Comparison of ENCODE assay signal across 8 mouse cellular contexts in the genomic region with DNA sequence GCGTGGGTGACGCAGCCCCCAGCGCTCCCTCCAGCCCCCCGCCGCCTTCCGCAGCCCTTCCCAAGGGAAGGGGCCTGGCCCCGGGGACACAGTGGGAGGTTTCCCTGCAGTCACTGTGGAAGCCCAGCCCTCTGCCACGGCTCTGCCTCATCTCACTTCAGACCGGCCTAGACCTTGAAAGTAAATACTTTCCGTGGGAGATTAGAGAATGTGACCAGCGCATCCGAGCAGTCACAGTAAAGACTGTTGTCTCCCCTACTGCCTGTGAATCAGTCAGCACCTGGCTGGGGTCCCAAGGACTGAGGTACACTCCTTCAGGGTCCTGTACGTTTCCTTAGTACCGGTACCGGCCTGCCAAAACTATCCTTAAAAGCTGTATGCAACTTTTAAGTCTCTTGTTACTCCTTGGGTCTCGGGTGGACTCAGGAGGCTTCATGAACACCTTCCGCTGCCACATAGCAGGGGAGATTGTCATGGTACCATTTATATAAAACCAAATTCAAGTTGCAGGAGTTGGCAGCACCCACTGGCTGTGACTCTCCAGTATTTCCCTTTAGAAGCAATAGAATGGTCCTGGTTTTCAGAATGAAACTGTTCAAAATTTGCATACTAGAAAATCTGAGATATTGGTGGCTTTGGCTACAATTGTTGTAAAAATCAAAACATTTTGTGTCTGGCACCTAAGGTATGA. TPM values are rescaled to one million over a fixed set of nuclear protein-coding genes. Genes with fewer than 3 reads are reported as not detected.
A peak's percentile ranks its signal among the peaks of the same experiment; 100 is the strongest.
DNase-seq lines count a peak whose midpoint lies in the region; ATAC-seq lines count a peak whose summit lies in the region.

No protein-coding gene starts in this region.

- no peak for DNase-seq in kidney, adult 11 months
- peak; percentile 20 for DNase-seq in MEL-GATA-1-ER (ENCODE audit: extremely low read depth, low read depth)
- no peak for DNase-seq in layer of hippocampus, postnatal 25 days (ENCODE audit: extremely low spot score in 1 of 2, low spot score in 1 of 2)
- no peak for DNase-seq in spleen, postnatal 36 days (ENCODE audit: low spot score in 2 of 2)

- peak overlapping the region; percentile 72 for H3K9ac ChIP-seq in kidney, embryonic 15.5 days
- H3K9ac ChIP-seq in forebrain, embryonic 13.5 days: peak overlapping the region; percentile 76
- H3K9ac ChIP-seq in limb, embryonic 15.5 days: peak overlapping the region; percentile 58; the same call in 1 of the 2 replicates
- peak overlapping the region; percentile 65; the same call in 1 of the 2 replicates for H3K9ac ChIP-seq in stomach, embryonic 15.5 days

- peak overlapping the region; percentile 99 for H3K4me2 ChIP-seq in kidney, embryonic 15.5 days
- H3K4me2 ChIP-seq in forebrain, embryonic 13.5 days: peak overlapping the region; percentile 100
- H3K4me2 ChIP-seq in limb, embryonic 15.5 days: peak overlapping the region; percentile 100
- peak overlapping the region; percentile 99 for H3K4me2 ChIP-seq in stomach, embryonic 15.5 days

- H3K36me3 ChIP-seq in kidney, embryonic 15.5 days: no peaks in the 10 kb centered on the region
- H3K36me3 ChIP-seq in forebrain, embryonic 13.5 days (ENCODE audit: poor library complexity, severe bottlenecking): no peaks in the 10 kb centered on the region
- H3K36me3 ChIP-seq in limb, embryonic 15.5 days: no peaks in the 10 kb centered on the region
- no peaks in the 10 kb centered on the region for H3K36me3 ChIP-seq in stomach, embryonic 15.5 days

- H3K27ac ChIP-seq in kidney, embryonic 15.5 days: no peak overlapping the region
- no peak overlapping the region for H3K27ac ChIP-seq in forebrain, embryonic 13.5 days
- no peak overlapping the region for H3K27ac ChIP-seq in limb, embryonic 15.5 days
- H3K27ac ChIP-seq in stomach, embryonic 15.5 days: peak overlapping the region; percentile 35; the same call in 1 of the 2 replicates

- peak overlapping the region; percentile 82 for H3K4me3 ChIP-seq in kidney, embryonic 15.5 days (replicated peaks)
- peak overlapping the region; percentile 79 for H3K4me3 ChIP-seq in forebrain, embryonic 13.5 days
- peak overlapping the region; percentile 82 for H3K4me3 ChIP-seq in limb, embryonic 15.5 days
- H3K4me3 ChIP-seq in stomach, embryonic 15.5 days (replicated peaks): peak overlapping the region; percentile 91

- peaks cover 28% of the 10 kb centered on the region for H3K4me1 ChIP-seq in kidney, embryonic 15.5 days
- H3K4me1 ChIP-seq in forebrain, embryonic 13.5 days: peaks cover 15% of the 10 kb centered on the region
- H3K4me1 ChIP-seq in limb, embryonic 15.5 days: peaks cover 15% of the 10 kb centered on the region
- H3K4me1 ChIP-seq in stomach, embryonic 15.5 days: peaks cover 15% of the 10 kb centered on the region

- 7% methylated on average over 17 of the region's 17 CpGs for WGBS in kidney, embryonic 15.5 days
- WGBS in forebrain, embryonic 13.5 days: 7% methylated on average over 17 of the region's 17 CpGs
- 5% methylated on average over 17 of the region's 17 CpGs for WGBS in limb, embryonic 15.5 days
- 9% methylated on average over 17 of the region's 17 CpGs for WGBS in stomach, embryonic 15.5 days

- no peaks in the 10 kb centered on the region for H3K9me3 ChIP-seq in kidney, embryonic 15.5 days (replicated peaks)
- no peaks in the 10 kb centered on the region for H3K9me3 ChIP-seq in forebrain, embryonic 13.5 days (replicated peaks)
- no peaks in the 10 kb centered on the region for H3K9me3 ChIP-seq in limb, embryonic 15.5 days
- no peaks in the 10 kb centered on the region for H3K9me3 ChIP-seq in stomach, embryonic 15.5 days

- ATAC-seq in kidney, embryonic 15.5 days (replicated peaks; ENCODE audit: low FRiP score): no peak
- no peak for ATAC-seq in forebrain, embryonic 13.5 days
- ATAC-seq in limb, embryonic 15.5 days (ENCODE audit: insufficient number of reproducible peaks, low FRiP score, low TSS enrichment, low read depth): peak; percentile 56; the same call in 1 of the 2 replicates
- ATAC-seq in stomach, embryonic 15.5 days (ENCODE audit: insufficient read depth, low FRiP score, low read depth): peak; percentile 40

- H3K27me3 ChIP-seq in kidney, embryonic 15.5 days: peaks cover 24% of the 10 kb centered on the region; the same call in 1 of the 2 replicates
- H3K27me3 ChIP-seq in forebrain, embryonic 13.5 days: peaks cover 32% of the 10 kb centered on the region
- peaks cover 34% of the 10 kb centered on the region for H3K27me3 ChIP-seq in limb, embryonic 15.5 days
- no peaks in the 10 kb centered on the region for H3K27me3 ChIP-seq in stomach, embryonic 15.5 days (replicated peaks)

RNA-seq across cellular contexts. Expression of a gene that starts 2.2 kb away (rescaled TPM):
- polyA plus RNA-seq in kidney, embryonic 15.5 days (2015; fragmentation: Nextera tagmentation; extraction: Ambion mirVana): 4.5 and 5.9 TPM in 2 replicates
- 4.2 and 4.5 TPM in 2 replicates for polyA plus RNA-seq in forebrain, embryonic 13.5 days (2015; fragmentation: Nextera tagmentation; extraction: Ambion mirVana)
- 5.2 and 6.1 TPM in 2 replicates for polyA plus RNA-seq in limb, embryonic 15.5 days (2015; fragmentation: Nextera tagmentation; extraction: Ambion mirVana)
- 7.1 and 7.8 TPM in 2 replicates for polyA plus RNA-seq in stomach, embryonic 15.5 days (2015; fragmentation: Nextera tagmentation; extraction: Ambion mirVana)
- 10 to 100 TPM; 47.3 to 57.2 TPM for total RNA-seq in layer of hippocampus, postnatal 25 days (2021)

Comparison
In these comparisons a context has a peak if more than half of its experiments do, and no peak if none do; other contexts are left out.
1. ATAC-seq: peak in limb, embryonic 15.5 days (single experiment) and stomach, embryonic 15.5 days (single experiment); none in kidney, embryonic 15.5 days (single experiment) and forebrain, embryonic 13.5 days (single experiment).
2. Peak in every context shown above with its lines, with median percentiles within 50 percentile points of each other: H3K4me2 ChIP-seq, H3K4me3 ChIP-seq and H3K9ac ChIP-seq.